ENCODE assay signal across 8 mouse cellular contexts in genomic region chr1:170901536-170902238, GRCm38 (mm10). TPM values are rescaled to one million over a fixed set of nuclear protein-coding genes. Genes with fewer than 3 reads are reported as not detected.
DNase-seq lines count a peak whose midpoint lies in the region; ATAC-seq lines count a peak whose summit lies in the region.

No protein-coding gene starts in this region.

- peak; percentile 73 for DNase-seq in T-cell, adult 2 months (ENCODE audit: low spot score)
- DNase-seq in cerebellum, postnatal 36 days: peak; percentile 84 to 85
- peak; percentile 87 to 89 for DNase-seq in frontal cortex, postnatal 36 days (ENCODE audit: low spot score in 2 of 2)
- DNase-seq in hindbrain, embryonic 14.5 days (ENCODE audit: low spot score): peak; percentile 90
- peak; percentile 85 to 92 for DNase-seq in layer of hippocampus, postnatal 14 days (ENCODE audit: low spot score in 2 of 2)
- DNase-seq in lung, postnatal 14 days: peak; percentile 87
- DNase-seq in retina, adult 2 months (ENCODE audit: low read depth, low spot score): peak; percentile 41
- peak; percentile 68 to 78 for DNase-seq in thymus, postnatal 36 days

- H3K4me1 ChIP-seq in hindbrain, embryonic 14.5 days (replicated peaks; ENCODE audit: control insufficient read depth, insufficient read depth, low read length): no peaks in the 10 kb centered on the region

- peak; percentile 59; the same call in 1 of the 2 replicates for ATAC-seq in hindbrain, embryonic 14.5 days (ENCODE audit: low FRiP score)

- H3K9me3 ChIP-seq in hindbrain, embryonic 14.5 days (ENCODE audit: control insufficient read depth, low read length): no peaks in the 10 kb centered on the region

- no peak overlapping the region for H3K4me3 ChIP-seq in hindbrain, embryonic 14.5 days (replicated peaks; ENCODE audit: low read length)

- no peaks in the 10 kb centered on the region for H3K36me3 ChIP-seq in hindbrain, embryonic 14.5 days (replicated peaks; ENCODE audit: control insufficient read depth, insufficient read depth)

- 33% methylated on average over 10 of the region's 10 CpGs for WGBS in hindbrain, embryonic 14.5 days

- H3K27ac ChIP-seq in hindbrain, embryonic 14.5 days: no peak overlapping the region

- H3K9ac ChIP-seq in hindbrain, embryonic 14.5 days: no peak overlapping the region

- peaks cover 16% of the 10 kb centered on the region; the same call in 1 of the 2 replicates for H3K27me3 ChIP-seq in hindbrain, embryonic 14.5 days (ENCODE audit: control insufficient read depth, insufficient read depth, low read length)

- no peak overlapping the region; the same call in 1 of the 2 replicates for H3K4me2 ChIP-seq in hindbrain, embryonic 14.5 days (replicated peaks)

RNA-seq across cellular contexts. Expression of gene Fcrlb, which starts 11.1 kb away (rescaled TPM):
- polyA plus RNA-seq in hindbrain, embryonic 14.5 days (2014; fragmentation: Nextera tagmentation; extraction: Ambion mirVana): 0.75 and 1.1 TPM in 2 replicates
- total RNA-seq in layer of hippocampus, postnatal 14 days (2021): under 1 TPM in 1 of 2 experiments, not detected in 1; 0.35 TPM

RNA-seq across cellular contexts. Expression of gene Dusp12, which starts 16.3 kb away (rescaled TPM):
- polyA plus RNA-seq in hindbrain, embryonic 14.5 days (2014; fragmentation: Nextera tagmentation; extraction: Ambion mirVana): 41.2 and 45.9 TPM in 2 replicates
- total RNA-seq in layer of hippocampus, postnatal 14 days (2021): 10 to 100 TPM; 12.5 to 18.2 TPM

RNA-seq across cellular contexts. Expression of gene Gm26620, which starts 16.8 kb away (rescaled TPM):
- 0.48 and 0.56 TPM in 2 replicates for polyA plus RNA-seq in hindbrain, embryonic 14.5 days (2014; fragmentation: Nextera tagmentation; extraction: Ambion mirVana)
- total RNA-seq in layer of hippocampus, postnatal 14 days (2021): 1 to 10 TPM in 1 of 2 experiments, under 1 TPM in 1; 0.85 to 1.1 TPM

RNA-seq across cellular contexts. Expression of gene Fcrla, which starts 25.7 kb away (rescaled TPM):
- polyA plus RNA-seq in hindbrain, embryonic 14.5 days (2014; fragmentation: Nextera tagmentation; extraction: Ambion mirVana): not detected in 2 replicates
- total RNA-seq in layer of hippocampus, postnatal 14 days (2021): under 1 TPM in 1 of 2 experiments, not detected in 1; 0.67 TPM

RNA-seq across cellular contexts. Expression of gene Atf6, which starts 34.1 kb away (rescaled TPM):
- 9.9 and 10.9 TPM in 2 replicates for polyA plus RNA-seq in hindbrain, embryonic 14.5 days (2014; fragmentation: Nextera tagmentation; extraction: Ambion mirVana)
- 10 to 100 TPM; 34.3 to 35.5 TPM for total RNA-seq in layer of hippocampus, postnatal 14 days (2021)
